Mouse (Mus musculus) cerebellum, postnatal 4 days (tissue): ENCODE data around the gene Elobl.

Experiments used
- DNase-seq, 2 experiments: peaks; one replicate each; pipeline ENCODE4 v3.0.0; 2022; ENCODE audit warnings: low spot score in 2 of 2, mixed read lengths in 1 of 2

The Elobl gene

DNA sequence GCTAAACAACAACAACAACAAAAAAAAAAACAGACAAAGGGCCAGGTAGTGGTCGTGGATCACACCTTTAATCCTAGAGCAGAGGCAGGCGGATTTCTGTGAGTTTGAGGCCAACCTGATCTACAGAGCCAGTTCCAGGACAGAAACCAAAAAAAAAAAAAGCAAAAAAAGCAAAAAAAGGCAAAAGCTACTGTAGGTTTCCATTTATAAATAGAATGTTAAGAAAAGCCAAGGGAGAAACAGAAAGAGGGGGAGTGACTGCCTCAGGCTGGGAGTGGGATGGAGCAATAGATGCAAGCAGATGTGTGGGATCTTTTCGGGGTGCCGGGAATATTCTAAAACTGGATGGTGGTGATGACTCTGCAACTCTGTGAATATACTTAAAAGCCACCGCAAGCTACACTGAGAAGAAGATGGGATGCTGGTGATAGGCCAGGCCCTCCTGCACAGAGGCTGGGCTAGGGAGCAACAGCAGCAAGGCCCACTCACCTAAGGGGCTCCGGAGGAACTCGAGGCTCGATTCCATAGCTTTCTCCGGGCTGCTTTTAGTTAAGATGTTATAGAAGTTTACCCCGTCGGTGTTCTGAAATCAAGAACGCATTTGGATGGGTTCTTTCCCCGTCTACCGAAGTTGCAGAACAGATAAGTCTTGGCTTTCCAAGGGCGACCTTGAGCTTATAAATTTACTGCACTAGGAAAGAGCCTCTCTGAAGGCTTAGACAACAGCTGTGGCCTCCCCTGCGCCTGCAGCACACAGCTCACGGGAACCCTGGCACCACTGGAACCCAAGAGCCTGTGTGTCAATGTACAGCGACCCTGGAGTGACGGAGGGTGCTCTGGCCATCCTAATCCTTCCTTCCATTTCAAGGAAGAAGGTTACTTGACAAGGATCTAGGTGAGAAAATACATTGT is 32.4 kb downstream of the Elobl start:
- DNase-seq = no peak

- DNase-seq = no peak
These were observed 33.7 kb downstream of the Elobl start for GRCm38 (mm10) chr11:88933030-88933429.

DNA sequence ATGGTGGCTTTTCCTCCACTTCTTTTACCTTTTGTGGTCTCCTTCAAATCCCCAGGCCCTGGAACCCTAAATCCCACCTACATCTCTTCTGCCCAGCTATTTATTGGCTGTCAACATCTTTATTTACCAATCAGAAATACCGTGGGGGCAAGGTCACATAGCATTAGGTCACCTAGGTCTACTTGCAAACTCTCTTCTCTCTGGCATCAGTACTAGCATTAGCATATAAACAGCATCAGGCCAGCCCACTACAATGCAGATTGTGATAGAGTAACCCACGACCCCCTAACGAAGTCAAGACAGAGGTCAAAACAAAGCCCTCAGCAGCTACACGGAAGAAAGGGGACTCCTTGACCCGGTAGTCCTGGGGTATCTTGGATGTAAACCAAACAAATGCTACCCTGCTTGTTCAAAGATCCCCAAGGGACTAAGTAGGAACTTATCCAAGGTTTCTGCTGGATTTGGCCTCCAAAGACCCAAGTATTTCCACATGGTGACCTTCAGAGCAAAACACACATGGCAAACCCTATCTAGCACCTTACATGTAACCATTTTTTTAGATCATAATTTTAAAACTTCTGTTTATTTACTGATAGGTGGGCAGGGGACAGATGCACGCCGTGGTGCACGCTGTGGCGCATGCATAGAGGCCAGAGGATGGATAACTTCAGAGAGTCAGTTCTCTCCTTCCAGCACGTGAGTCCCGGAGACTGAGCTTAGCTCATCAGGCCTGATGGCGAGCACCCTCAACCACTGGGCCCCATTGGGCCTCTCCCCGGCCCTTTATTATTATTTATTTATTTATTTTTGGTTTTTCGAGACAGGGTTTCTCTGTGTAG is 34.8 kb downstream of the Elobl start:
- DNase-seq = no peak

GRCm38 (mm10) chr11:88926566-88926965 is 40.2 kb downstream of the Elobl start:
- no peak for DNase-seq
